Mouse (Mus musculus): ENCODE results near the gene Kat7. TPM values are rescaled to one million over a fixed set of nuclear protein-coding genes. Genes with fewer than 3 reads are reported as not detected.

Gene Kat7
- total and polyA plus RNA-seq, 2 experiments from 2014 or later, result 29.9 to 54.7 TPM

GRCm38 (mm10) chr11:95310648-95311424 lies 790 bp upstream of the Kat7 start:
- Histone ChIP-seq H3K4me2 (ENCODE audit: low read depth, low read length) (peak overlapping the region; percentile 75), H3K36me3 (replicated peaks; ENCODE audit: control insufficient read depth, insufficient read depth, low read length) (peaks cover 4% of the 10 kb centered on the region; the same call in 1 of the 2 replicates), H3K9ac (replicated peaks; ENCODE audit: low read depth, low read length) (peak overlapping the region; percentile 68), H3K4me3 (ENCODE audit: low read depth, low read length) (peak overlapping the region; percentile 74), H3K9me3 (replicated peaks; ENCODE audit: control insufficient read depth, low read length) (no peaks in the 10 kb centered on the region), H3K27me3 (ENCODE audit: control insufficient read depth, insufficient read depth, low read length) (no peaks in the 10 kb centered on the region), H3K27ac (ENCODE audit: low read depth) (peak overlapping the region; percentile 89), H3K4me1 (ENCODE audit: control insufficient read depth, insufficient read depth) (peaks cover 14% of the 10 kb centered on the region)
- TF ChIP-seq EP300 (IDR thresholded peaks at IDR 0.05; ENCODE audit: low read depth) (no peak), CTCF (IDR thresholded peaks at IDR 0.05; ENCODE audit: low read depth) (no peak)
- 6% methylated on average over 17 of the region's 17 CpGs for WGBS
- ATAC-seq (ENCODE audit: insufficient read depth, low read depth) (no peak), DNase-seq (ENCODE audit: low spot score) (peak; percentile 36)

GRCm38 (mm10) chr11:95309510-95310006 lies 488 bp downstream of the Kat7 start:
- Histone ChIP-seq H3K9me3 (replicated peaks; ENCODE audit: control insufficient read depth, low read length) (no peaks in the 10 kb centered on the region), H3K4me1 (ENCODE audit: control insufficient read depth, insufficient read depth) (peaks cover 14% of the 10 kb centered on the region), H3K36me3 (replicated peaks; ENCODE audit: control insufficient read depth, insufficient read depth, low read length) (peaks cover 14% of the 10 kb centered on the region; the same call in 1 of the 2 replicates), H3K4me3 (ENCODE audit: low read depth, low read length) (peak overlapping the region; percentile 74), H3K27me3 (ENCODE audit: control insufficient read depth, insufficient read depth, low read length) (no peaks in the 10 kb centered on the region), H3K27ac (ENCODE audit: low read depth) (peak overlapping the region; percentile 97), H3K4me2 (ENCODE audit: low read depth, low read length) (peak overlapping the region; percentile 65), H3K9ac (replicated peaks; ENCODE audit: low read depth, low read length) (peak overlapping the region; percentile 80)
- peak; percentile 99 for DNase-seq (ENCODE audit: low spot score)
- under 1% methylated on average over 37 of the region's 37 CpGs for WGBS
- ATAC-seq (ENCODE audit: insufficient read depth, low read depth), result peak; percentile 91
- TF ChIP-seq CTCF (IDR thresholded peaks at IDR 0.05; ENCODE audit: low read depth) (no peak), EP300 (IDR thresholded peaks at IDR 0.05; ENCODE audit: low read depth) (no peak)

GRCm38 (mm10) chr11:95307526-95307925 lies 2.5 kb downstream of the Kat7 start:
- no peak for TF ChIP-seq EP300 (IDR thresholded peaks at IDR 0.05; ENCODE audit: low read depth)
- TF ChIP-seq CTCF (IDR thresholded peaks at IDR 0.05; ENCODE audit: low read depth), result no peak
- ATAC-seq (ENCODE audit: insufficient read depth, low read depth) (no peak), DNase-seq (ENCODE audit: low spot score) (no peak)
- Histone ChIP-seq H3K4me1 (ENCODE audit: control insufficient read depth, insufficient read depth) (peaks cover 14% of the 10 kb centered on the region), H3K27me3 (ENCODE audit: control insufficient read depth, insufficient read depth, low read length) (no peaks in the 10 kb centered on the region), H3K4me2 (ENCODE audit: low read depth, low read length) (no peak overlapping the region), H3K9me3 (replicated peaks; ENCODE audit: control insufficient read depth, low read length) (no peaks in the 10 kb centered on the region), H3K4me3 (ENCODE audit: low read depth, low read length) (no peak overlapping the region), H3K9ac (replicated peaks; ENCODE audit: low read depth, low read length) (no peak overlapping the region), H3K27ac (ENCODE audit: low read depth) (no peak overlapping the region), H3K36me3 (replicated peaks; ENCODE audit: control insufficient read depth, insufficient read depth, low read length) (peaks cover 31% of the 10 kb centered on the region)
- 71% methylated on average over 8 of the region's 8 CpGs for WGBS

- Histone ChIP-seq H3K27me3 (ENCODE audit: control insufficient read depth, insufficient read depth, low read length) (no peaks in the 10 kb centered on the region), H3K4me1 (ENCODE audit: control insufficient read depth, insufficient read depth) (peaks cover 7% of the 10 kb centered on the region), H3K27ac (ENCODE audit: low read depth) (no peak overlapping the region), H3K4me3 (ENCODE audit: low read depth, low read length) (no peak overlapping the region), H3K36me3 (replicated peaks; ENCODE audit: control insufficient read depth, insufficient read depth, low read length) (peaks cover 49% of the 10 kb centered on the region), H3K4me2 (ENCODE audit: low read depth, low read length) (no peak overlapping the region), H3K9me3 (replicated peaks; ENCODE audit: control insufficient read depth, low read length) (no peaks in the 10 kb centered on the region), H3K9ac (replicated peaks; ENCODE audit: low read depth, low read length) (no peak overlapping the region)
- ATAC-seq (ENCODE audit: insufficient read depth, low read depth) (no peak), DNase-seq (ENCODE audit: low spot score) (no peak)
- WGBS, result 85% methylated on average over 7 of the region's 7 CpGs
- TF ChIP-seq EP300 (IDR thresholded peaks at IDR 0.05; ENCODE audit: low read depth) (no peak), CTCF (IDR thresholded peaks at IDR 0.05; ENCODE audit: low read depth) (no peak)
These were observed 4.4 kb downstream of the Kat7 start for GRCm38 (mm10) chr11:95305600-95305999.

- Histone ChIP-seq H3K9me3 (replicated peaks; ENCODE audit: control insufficient read depth, low read length) (no peaks in the 10 kb centered on the region), H3K27ac (ENCODE audit: low read depth) (no peak overlapping the region), H3K9ac (replicated peaks; ENCODE audit: low read depth, low read length) (no peak overlapping the region), H3K4me1 (ENCODE audit: control insufficient read depth, insufficient read depth) (no peaks in the 10 kb centered on the region), H3K27me3 (ENCODE audit: control insufficient read depth, insufficient read depth, low read length) (no peaks in the 10 kb centered on the region), H3K4me2 (ENCODE audit: low read depth, low read length) (no peak overlapping the region), H3K4me3 (ENCODE audit: low read depth, low read length) (no peak overlapping the region), H3K36me3 (replicated peaks; ENCODE audit: control insufficient read depth, insufficient read depth, low read length) (peaks cover 80% of the 10 kb centered on the region)
- no peak for ATAC-seq (ENCODE audit: insufficient read depth, low read depth)
- WGBS, result 88% methylated on average over 3 of the region's 3 CpGs
- TF ChIP-seq CTCF (IDR thresholded peaks at IDR 0.05; ENCODE audit: low read depth) (no peak), EP300 (IDR thresholded peaks at IDR 0.05; ENCODE audit: low read depth) (no peak)
- no peak for DNase-seq (ENCODE audit: low spot score)
These were observed 8.3 kb downstream of the Kat7 start for GRCm38 (mm10) chr11:95301772-95302171.
